Mouse (Mus musculus) c-Kit-positive CD71-positive TER-119-negative erythroid progenitor cells, embryonic 14.5 days (primary cell): ENCODE measurements around the gene Mgat4a.
A peak's percentile ranks its signal among the peaks of the same experiment; 100 is the strongest.

Source experiments
- DNase-seq: peaks from one replicate; pipeline ENCODE4 v3.0.0-alpha.2; 2013; ENCODE audit warnings: low read depth

The Mgat4a gene

DNA sequence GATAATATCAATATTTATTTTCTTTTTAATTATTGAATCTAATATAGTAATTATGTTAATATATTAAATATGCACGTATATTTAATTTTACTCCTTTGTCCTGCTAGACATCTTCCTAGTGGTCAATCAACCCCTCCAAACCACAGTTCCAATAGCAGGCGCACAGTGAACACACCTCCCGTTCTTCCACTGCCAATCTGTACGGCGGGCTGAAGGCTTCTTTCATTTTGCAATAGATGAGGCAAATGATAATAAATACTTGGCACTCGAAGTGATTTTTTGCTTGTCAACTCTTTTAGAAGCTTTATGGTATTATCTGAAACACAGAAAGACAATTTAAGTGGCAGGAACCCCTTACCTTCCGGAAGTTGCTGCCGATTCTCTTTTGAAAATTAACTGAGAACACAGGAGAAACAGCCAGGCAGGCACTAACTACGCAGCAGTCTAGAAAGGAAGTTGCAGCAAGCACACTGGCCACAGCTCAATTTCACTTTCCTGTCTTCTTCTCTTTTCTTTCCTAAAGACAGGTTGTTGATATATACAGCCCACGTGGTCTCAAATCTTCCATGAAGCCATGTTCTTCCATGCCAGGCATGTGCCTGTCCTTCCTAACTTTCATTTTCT is 45.0 kb downstream of the Mgat4a start:
- DNase-seq = no peak

DNA sequence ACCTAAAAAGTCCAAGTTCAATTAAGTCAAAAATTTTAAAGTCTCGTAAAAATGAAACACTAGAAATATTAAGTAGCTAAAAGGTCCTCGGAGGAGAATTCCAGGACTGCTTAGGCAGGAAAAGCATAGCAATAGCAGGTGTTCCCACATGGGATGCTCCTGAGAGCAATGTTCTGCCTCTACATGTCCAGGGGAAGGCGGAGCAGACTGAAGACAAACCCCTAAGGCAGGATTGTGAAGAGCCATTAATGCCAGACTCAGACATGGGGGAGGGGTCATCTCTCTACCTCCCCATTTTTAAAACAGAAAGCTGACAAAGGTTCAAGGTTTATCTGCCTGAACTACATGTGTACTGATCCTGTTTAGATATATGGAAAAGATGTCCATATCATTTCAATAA is 45.7 kb downstream of the Mgat4a start:
- no peak for DNase-seq

DNA sequence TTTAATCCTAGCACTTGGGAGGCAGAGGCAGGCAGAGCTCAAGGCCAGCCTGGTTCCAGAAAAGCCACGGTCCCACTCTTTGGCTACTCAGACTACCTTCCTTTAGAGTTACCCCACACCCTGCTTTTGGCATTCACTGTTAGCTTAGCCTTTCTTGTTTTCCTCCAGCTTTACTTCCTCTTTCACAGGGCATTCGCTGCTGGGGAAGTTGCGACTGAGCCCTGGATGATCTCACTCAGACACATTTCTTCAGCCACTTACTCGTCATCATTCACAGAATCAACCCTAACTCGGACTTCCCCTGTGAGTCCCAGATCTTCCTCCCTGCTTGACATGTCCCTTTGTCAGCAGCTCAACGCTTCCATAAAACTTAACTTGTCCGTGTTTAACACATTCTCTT is 49.1 kb downstream of the Mgat4a start:
- no peak for DNase-seq

DNA sequence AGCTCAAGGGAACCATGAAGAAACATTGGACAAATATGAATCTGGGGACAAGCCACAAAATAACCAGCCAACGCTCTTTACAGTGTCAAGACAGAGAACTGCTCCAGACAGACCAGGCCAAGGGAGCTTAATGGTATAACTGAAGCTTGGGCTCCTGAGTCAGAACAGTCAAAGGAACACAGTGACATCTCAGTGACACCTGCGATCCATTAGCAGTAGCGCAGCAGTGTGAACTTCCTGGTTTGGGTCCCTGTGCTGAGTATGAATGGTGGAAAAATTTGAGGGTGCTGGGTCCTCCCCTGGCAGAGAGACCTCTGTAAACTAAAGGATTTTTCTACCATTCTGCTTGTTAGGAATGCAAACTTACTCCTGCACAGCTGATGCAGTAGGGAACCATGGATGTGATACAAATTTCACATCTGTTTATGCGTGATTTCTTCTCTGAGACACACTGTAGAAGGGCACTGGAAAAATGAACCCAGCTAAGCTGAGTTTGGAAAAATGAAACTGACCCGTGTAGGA is 50.1 kb downstream of the Mgat4a start:
- DNase-seq = no peak

DNA sequence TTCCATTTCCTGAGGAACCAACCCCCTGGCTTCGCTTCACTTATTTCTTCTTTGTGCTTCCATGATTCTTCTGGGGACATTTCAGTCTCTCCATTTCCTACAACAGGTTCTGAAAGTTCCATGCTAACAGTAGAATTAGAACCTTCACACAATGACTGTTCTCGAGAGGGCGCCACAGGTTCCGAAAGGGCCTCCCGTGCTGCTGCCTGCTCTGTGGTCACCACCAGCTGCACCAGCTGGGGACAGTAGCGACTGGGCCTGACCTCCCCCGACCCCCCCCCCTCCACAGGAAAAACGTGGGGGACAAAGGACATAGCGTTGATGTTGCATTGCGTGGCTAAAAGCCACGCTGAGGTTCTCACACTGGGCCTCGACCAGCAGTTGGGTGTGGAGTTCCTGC is 52.3 kb downstream of the Mgat4a start:
- no peak for DNase-seq

DNA sequence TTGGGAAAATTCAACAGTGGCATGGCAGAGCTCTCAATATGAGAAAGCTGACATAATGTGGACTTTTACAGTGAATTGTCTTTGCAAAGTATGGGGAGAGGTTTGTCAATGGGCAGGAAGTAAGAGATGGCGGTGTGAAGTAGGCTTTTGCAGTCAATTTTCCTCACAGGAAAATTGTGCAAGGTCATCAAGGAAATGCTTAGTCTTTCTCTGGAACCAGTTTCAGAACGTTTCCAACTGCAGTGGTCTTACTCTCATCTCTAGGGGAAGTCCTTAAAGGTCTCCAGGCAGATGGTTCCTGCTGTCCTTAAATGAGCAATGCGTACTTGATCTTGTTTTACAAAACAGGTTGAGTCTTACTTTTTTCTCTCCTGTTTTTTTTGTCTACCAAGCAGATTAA is 53.8 kb downstream of the Mgat4a start:
- DNase-seq = no peak

DNA sequence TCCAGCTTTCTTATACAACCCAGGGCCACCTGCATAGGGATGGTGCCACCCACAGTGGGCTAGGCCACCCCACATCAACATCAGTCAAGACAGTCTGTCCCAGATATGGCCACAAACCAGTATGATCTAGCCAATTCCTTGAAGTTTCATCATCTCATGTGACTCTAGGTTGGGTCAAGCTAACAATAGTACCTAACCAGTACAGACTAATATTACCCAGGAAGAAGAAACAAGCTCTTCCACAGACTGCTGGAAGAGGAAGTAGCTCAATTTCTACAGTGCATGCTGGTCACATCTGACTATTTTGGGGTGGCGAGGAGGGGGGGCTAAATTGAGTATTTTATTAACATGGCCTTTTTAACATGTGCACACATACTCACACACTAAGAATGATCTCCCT is 54.4 kb downstream of the Mgat4a start:
- DNase-seq = no peak

DNA sequence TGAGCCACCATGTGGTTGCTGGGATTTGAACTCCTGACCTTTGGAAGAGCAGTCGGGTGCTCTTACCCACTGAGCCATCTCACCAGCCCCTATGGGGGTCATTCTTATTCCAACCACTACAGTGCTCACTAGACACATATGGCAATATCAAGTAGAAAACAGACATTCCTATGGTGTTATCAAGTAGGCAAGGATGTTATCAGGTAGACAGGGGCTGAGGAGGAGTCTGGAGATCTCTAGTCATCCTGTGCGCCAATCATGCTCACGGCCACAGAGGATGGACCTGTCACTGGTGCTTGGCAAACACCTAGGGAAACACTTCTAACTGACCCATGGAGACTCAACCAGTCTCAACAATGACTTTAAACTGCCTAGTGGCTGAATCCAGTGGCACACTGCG is 56.2 kb downstream of the Mgat4a start:
- no peak for DNase-seq

DNA sequence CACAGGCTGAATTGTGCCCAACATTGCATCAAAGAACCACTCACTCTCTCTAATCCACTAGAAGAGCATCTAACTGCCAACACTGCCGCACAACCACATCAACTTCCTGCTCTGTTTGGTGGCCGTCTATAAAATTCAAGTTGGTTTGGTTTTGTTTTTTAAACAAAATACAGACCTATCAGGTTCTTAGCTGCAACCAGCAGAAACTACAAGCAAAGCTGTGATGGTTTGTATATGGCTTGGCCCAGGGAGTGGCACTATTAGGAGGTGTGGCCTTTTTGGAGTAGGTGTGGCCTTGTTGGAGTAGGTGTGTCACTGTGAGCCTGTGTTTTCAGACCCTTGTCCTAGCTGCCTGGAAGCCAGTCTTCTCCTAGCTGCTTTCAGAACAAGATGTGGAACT is 59.5 kb downstream of the Mgat4a start:
- no peak for DNase-seq

DNA sequence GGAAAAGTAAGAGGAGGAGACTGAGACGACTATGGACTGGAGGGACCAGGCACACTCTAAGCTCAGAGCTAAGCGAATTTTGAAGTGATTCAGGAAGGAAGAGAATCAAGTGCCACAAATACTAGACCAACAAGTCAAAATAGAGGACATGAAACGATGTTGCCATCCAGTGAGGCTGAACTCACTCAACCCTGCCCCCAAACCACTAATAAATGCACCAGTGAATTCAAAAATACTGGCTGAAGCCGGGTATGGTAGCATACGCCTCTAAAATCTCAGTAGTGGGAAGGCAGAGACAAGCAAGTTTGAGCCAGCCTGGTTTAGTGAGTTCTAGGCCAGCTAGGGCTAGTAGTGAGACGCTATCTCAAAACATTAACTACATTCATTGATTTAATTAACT is 60.1 kb downstream of the Mgat4a start:
- no peak for DNase-seq

DNA sequence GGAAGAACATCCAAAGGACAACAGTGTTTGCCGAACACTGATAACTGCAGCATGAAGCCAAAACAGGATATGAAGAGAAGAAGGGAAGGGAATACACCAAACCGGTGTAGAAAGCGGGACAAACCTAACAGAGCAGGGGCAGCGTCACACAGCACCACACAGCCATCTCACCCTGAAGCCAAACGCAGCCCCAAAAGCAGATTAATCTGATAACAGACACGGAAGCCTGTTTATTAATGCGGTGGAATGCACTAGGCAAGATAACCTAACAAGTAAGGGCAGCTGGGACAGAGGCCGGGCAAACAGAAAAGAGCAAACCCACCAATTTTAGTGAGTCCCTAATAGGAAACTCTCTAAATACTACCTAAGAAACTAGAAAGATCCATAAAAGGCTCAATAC is 61.1 kb downstream of the Mgat4a start:
- DNase-seq = peak; percentile 58

DNA sequence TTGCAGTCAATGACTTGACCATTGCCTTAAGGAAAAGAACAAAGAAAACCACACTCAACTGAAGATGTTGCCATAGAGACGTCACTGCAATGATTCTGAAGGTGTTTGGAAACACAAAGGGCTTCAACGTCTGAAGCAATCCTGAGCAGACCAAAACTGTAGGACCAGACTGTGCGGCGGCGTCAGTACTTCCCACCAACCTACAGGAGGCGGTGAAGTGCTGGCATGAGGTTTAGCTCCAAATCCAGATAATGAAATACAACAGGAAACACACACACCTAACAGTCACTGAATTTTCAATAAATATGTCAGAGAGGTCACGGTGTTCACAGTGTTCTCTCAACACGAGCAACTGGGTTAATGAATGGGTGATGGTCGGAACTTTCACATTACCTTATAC is 61.7 kb downstream of the Mgat4a start:
- peak; percentile 79 for DNase-seq

DNA sequence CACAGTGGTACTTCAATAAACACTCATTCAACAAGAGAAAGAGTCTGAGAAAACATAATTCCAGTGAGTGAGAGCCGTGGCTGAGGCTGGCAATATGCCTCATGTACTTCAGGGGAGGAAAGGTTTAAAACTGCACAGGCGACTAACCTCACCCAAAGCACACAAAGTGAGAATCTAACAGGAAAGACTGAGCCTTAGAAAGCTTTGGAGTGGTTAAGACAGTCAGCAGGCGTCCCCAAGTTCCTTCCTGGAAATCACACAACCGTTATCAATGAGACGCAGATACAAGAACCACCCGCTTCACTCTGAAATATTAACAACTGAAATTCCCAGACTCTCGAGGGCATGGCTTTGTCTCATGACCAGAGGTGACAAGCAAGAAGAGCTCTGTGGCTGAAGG is 62.4 kb downstream of the Mgat4a start:
- peak; percentile 90 for DNase-seq

DNA sequence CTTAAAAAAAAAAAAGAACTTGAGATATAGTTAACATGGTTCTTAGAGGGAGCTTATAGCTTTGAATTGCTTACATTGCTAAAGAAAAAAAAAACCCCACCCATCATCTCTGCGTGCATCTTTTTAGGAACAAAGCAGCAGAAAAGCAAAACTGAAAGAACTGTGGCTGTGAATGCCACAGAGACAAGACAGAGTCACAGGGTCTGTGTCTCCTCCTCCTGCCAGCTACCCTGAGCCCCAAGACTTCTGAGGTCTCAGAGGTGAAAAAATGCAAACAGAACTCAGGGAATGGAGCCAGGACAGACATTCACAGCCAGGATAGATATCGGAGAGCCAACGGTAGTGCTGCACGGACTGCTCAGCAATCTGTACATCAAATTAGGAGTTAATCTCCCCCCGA is 62.9 kb downstream of the Mgat4a start:
- DNase-seq = peak; percentile 37

DNA sequence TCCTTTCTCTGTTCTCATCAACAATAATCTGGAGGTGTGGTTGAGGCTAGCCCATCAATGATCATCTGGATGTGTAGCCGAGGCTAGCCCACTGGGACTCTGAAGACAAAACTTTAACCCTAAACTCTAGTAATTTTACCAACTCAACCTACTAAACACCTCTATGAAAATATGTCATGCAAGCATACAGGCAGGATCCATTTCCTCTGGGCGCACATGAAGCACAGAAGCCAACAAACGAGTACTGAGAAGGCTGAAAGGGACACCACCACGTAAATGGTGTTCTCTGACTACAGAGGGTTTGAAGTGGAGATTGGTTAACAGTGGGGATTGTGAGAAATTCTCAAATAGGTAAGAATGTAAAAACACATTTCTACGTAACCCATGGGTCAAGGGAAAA is 63.6 kb downstream of the Mgat4a start:
- no peak for DNase-seq

DNA sequence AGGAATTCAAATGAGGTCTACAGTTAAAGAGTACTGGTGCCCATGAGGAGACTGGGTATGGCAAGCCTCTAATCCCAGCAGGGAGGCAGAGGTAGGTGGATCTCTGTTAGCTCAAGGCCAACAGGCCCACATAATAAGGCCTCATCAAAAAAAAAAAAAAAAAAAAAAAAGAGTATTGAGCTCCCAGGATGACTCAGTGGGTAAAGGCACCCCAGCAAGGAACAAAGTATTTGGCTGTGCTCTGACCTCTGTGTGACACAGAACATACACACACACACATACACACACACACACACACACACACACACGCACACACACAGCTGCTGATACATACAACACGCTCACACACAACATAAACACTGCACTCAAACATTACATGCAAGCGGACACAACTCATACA is 65.5 kb downstream of the Mgat4a start:
- DNase-seq = no peak

DNA sequence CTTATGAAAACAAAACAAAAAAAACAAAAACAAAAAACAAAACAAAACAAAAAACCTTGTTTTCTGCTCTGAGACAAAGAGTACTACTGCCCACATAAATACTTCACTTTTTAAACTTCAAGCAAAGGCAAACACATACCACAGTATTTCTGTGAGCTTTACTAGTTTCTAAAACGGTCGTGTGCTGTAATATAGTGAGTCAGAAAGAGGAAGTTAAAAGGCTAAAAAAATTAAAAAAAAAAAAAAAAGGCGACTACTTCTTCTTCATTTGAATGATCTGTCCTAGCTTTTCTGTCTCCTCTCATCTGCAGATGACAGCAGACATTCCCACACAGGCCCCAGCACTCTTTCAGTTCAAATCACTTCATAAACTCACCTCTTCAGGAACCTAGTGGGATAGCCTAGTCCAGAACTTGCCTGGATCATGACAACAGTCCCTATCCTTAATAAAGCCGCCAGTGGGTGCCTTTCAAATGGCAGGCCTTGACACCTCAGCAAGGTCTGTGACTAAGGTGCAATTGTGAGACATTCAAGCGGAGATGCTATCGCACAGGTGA is 66.1 kb downstream of the Mgat4a start:
- no peak for DNase-seq

DNA sequence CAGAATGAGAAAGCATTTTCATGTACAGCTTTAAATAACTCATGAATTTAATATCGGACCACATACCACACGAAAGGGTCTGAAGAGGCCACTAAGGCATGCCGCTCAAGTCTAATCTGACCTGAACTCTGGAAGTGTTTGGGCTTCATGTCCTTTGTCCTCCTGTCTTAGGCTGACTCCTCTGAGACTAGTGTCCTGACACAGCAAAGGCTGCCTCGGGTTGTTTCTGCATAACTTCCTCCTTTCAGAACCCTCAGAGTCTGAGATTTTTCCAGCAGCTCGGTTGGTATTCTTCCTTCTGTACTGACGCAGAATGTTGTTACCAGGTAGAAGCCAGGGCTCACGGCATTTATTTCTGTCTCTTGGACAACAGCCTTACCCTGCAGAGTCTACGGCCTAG is 66.8 kb downstream of the Mgat4a start:
- no peak for DNase-seq

DNA sequence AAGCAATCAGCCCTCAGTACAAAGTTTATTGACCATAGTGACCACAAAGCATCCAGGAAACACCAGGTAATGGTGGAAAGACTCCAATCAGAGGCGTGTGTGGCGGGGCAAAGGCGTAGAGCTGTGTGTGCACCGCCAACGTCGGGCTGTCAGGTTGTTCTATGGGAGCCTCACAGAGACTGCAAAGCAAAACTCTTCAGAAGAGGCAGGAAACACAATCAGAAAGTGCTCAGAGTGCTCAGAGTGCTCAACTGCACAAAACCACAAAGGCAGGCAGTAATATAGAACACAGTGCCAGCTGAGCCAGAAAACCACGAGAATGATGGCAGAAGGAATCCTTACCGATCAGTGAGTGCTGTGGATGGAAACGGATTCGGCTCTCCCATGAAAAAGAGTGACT is 67.6 kb downstream of the Mgat4a start:
- DNase-seq = no peak

DNA sequence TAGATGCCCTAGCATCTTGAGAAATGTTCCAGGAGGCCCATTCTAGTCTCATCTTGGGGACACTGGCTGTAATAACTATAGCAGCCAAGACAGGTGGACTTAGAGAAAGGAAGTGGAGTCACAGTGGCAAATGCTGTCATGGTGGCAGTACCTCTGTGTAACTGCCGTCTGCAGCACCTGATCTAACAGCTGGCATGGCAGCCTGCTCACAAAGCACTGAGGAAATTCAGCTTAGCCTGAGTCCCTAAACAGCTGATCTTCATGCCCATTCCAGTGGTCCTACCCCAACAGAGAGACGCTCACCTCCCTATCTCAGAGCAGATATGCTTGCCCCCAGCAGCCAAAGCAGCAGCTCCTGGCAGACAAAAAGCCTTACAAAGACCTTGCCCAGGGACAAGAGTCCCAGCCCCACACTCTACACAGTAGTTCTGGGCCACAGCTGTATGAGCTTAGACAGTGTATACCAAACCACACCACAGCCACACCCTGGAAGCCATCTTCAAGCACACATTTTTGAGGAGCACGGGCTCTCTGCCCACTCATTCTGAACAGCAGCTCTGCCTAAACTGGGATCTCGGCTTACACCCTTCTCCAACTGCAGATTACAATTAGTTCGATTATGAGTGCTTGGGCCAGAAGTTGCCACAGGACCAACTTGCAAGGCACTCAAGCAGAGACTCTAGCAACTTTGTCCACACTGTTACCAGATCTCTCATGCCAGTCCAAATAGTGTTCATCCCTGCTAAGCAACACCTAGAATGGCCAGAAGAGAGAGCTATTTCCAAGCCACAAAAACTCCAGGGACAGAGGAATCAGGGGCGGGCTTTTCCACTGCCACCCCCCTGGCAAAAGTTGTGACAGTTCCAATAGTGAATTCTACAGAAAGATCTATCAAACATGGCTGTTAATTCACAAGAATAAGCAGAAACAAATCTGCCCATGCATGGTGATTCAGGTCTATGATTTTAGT is 69.4 kb downstream of the Mgat4a start:
- no peak for DNase-seq

DNA sequence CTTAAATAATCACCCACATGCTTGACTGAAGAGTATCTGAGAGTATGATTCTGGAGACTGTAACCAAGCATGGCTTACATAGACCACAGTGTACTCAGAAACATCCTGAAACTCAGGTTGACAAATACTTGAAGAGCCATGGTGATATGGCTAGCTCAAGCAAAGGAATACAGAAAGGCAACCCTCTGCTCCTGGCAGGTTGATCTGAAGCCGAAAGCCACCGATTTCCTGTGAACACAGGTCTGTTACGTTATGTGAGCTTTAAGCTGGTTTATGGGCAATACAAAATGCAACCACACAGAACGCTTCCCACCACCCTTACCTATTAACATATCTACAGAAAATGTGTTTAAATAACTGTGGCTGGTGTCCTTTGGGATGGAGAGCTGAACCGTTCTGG is 71.8 kb downstream of the Mgat4a start:
- no peak for DNase-seq

DNA sequence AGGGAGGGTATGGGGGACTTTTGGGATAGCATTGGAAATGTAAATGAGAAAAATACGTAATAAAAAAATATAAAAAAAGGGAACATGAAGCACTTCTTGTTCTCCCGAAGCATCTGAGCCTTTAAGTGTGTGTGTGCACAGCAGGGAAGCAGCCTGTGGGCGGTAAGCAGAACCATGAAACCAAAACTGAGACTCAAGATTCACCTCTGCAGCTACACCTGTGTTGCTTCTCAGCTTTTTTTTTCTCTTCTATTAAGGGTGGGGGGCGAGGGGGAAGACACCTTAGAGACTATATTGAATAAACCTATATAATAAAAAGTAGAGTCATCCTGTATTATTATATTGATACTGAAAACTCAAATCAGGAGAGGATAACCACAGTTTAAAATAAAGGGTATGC is 73.0 kb downstream of the Mgat4a start:
- DNase-seq = no peak

DNA sequence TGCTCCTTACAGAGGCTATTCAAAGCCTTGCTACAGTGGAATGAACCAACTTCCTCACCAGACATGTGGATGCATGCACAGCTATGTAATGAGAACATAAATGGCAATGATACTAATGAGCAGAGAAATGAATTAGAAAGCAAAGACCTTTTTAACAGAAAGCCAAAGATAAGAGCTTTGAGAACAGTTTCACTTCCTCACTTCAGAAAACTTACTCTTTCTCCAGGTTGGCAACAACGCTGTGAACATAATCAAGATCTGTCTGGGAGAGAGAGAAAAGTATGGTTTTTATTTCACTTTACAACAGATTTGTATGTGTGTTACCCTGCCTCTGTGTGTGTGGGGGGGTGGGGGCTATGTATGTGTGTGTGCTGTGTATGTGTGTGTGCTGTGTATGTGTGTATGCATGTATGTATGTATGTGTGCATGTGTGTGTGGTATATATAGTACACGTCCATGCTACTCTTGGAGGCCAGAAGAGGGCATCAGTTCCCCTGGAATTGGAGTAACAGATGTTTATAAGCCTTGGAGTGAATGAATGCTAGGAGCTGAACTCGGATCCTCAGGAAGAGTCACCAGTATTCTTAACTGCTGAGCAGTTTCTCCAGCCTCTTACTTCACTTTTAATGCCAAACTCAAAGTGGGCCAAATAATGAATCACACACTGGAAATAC is 74.4 kb downstream of the Mgat4a start:
- no peak for DNase-seq
